Mouse (Mus musculus) cerebral cortex, adult 2 months (tissue): Measurements from ENCODE around the gene Dera.

ENCODE experiments used
- whole genome bisulfite sequencing: fragments of 180-500 bp; shearing (Covaris S2); methylation state at CpG from one replicate; pipeline ENCODE4 v1.1.7; 2018; 5-methylcytosine and 5-hydroxymethylcytosine counted together

Dera gene

GRCm38 (mm10) chr6:137807296-137807695 is 53.0 kb downstream of the Dera start:
- 68% methylated on average over 6 of the region's 6 CpGs for WGBS

GRCm38 (mm10) chr6:137808706-137809105 is 54.4 kb downstream of the Dera start:
- 85% methylated on average over 6 of the region's 6 CpGs for WGBS

- 80% methylated on average over 5 of the region's 5 CpGs for WGBS
These were observed 55.8 kb downstream of the Dera start for GRCm38 (mm10) chr6:137810136-137810535.

GRCm38 (mm10) chr6:137814006-137814405 is 59.7 kb downstream of the Dera start:
- WGBS = 66% methylated on average over 1 of the region's 1 CpGs

GRCm38 (mm10) chr6:137816508-137816907 is 62.2 kb downstream of the Dera start:
- WGBS = 60% methylated on average over 9 of the region's 9 CpGs

- WGBS = 83% methylated on average over 5 of the region's 5 CpGs
These were observed 68.2 kb downstream of the Dera start for GRCm38 (mm10) chr6:137822550-137822949.

- WGBS = 83% methylated on average over 7 of the region's 7 CpGs
These were observed 70.0 kb downstream of the Dera start for GRCm38 (mm10) chr6:137824046-137825021.

- WGBS = 86% methylated on average over 5 of the region's 5 CpGs
These were observed 70.8 kb downstream of the Dera start for GRCm38 (mm10) chr6:137825022-137825613.

- 88% methylated on average over 12 of the region's 12 CpGs for WGBS
These were observed 74.9 kb downstream of the Dera start for GRCm38 (mm10) chr6:137829056-137829776.

GRCm38 (mm10) chr6:137836799-137837198 is 82.5 kb downstream of the Dera start:
- 96% methylated on average over 13 of the region's 13 CpGs for WGBS

GRCm38 (mm10) chr6:137843337-137843736 is 89.0 kb downstream of the Dera start:
- 51% methylated on average over 3 of the region's 3 CpGs for WGBS

- WGBS = 95% methylated on average over 10 of the region's 10 CpGs
These were observed 103.2 kb downstream of the Dera start for GRCm38 (mm10) chr6:137857198-137858194.

- WGBS = 71% methylated on average over 7 of the region's 7 CpGs
These were observed 115.7 kb downstream of the Dera start for GRCm38 (mm10) chr6:137869903-137870580.

- 40% methylated on average over 6 of the region's 6 CpGs for WGBS
These were observed 116.3 kb downstream of the Dera start for GRCm38 (mm10) chr6:137870667-137871066.

- 32% methylated on average over 17 of the region's 17 CpGs for WGBS
These were observed 117.8 kb downstream of the Dera start for GRCm38 (mm10) chr6:137872055-137872735.

GRCm38 (mm10) chr6:137874471-137875244 is 120.3 kb downstream of the Dera start:
- 81% methylated on average over 8 of the region's 8 CpGs for WGBS

- 85% methylated on average over 6 of the region's 6 CpGs for WGBS
These were observed 131.3 kb downstream of the Dera start for GRCm38 (mm10) chr6:137885644-137886043.

GRCm38 (mm10) chr6:137886210-137886979 is 132.0 kb downstream of the Dera start:
- WGBS = 69% methylated on average over 6 of the region's 6 CpGs
